Mouse (Mus musculus): Measurements from ENCODE around the gene Gm6034. TPM values are rescaled to one million over a fixed set of nuclear protein-coding genes. Genes with fewer than 3 reads are reported as not detected.
"Not testable (repeated sequence)": the region's sequence is repeated elsewhere in the genome, so short reads cannot be mapped to it uniquely, and the experiment has no call there.

Gm6034 gene
- total RNA-seq, 2 experiments from 2014 or later: not detected

- ATAC-seq (replicated peaks; ENCODE audit: low FRiP score, poor library complexity, severe bottlenecking): not testable (repeated sequence)
These were observed 15.2 kb downstream of the Gm6034 start for GRCm38 (mm10) chr17:36057927-36058326.

GRCm38 (mm10) chr17:36058362-36058761, 15.6 kb downstream of the Gm6034 start, which contains the start of gene Gm11127:
Gene Gm11127, minus strand, starts transcription at chr17:36058371.
- ATAC-seq (replicated peaks; ENCODE audit: low FRiP score, poor library complexity, severe bottlenecking): not testable (repeated sequence)

DNA sequence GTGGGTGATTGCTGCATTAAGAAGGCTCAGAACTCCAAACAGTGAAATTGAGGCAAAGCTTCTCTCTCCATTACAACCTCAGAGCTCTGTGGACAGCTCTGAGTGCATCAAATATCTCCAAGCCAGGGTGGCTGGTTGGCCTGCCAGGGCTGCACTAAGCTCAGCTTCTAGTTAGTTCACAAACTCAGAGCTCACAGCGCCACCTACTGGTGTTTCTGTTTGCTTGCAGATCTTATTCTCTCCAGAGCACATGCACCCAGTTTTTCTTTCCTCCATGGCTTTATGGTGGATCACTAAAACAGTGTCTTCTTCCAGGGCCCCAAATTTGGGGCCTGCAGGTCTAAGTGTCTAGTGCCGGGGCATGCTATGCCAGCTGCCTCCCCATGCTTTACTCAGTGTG, 18.1 kb downstream of the Gm6034 start:
- peak; percentile 76 for ATAC-seq (replicated peaks; ENCODE audit: low FRiP score, poor library complexity, severe bottlenecking)

DNA sequence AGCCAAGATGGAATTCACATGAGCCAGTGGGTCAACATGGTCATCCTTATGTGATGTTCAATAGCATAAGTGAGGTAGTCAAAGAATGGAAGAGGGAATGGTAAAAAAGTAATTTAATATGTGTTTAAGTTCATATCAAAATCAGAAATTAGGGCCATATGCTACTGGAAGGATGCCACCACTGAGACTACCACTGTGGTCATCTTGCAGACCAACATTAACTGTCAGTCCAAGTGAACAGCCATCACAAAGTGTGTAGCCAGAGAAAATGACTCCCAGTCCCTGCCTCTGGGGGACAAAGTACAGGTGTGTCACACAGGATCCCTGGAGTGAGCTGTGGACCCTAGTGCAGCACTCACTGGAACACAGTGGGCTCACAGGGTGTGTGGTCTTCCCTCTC, 39.1 kb downstream of the Gm6034 start:
- ATAC-seq (replicated peaks; ENCODE audit: low FRiP score, poor library complexity, severe bottlenecking): not testable (repeated sequence)

- ATAC-seq (replicated peaks; ENCODE audit: low FRiP score, poor library complexity, severe bottlenecking): not testable (repeated sequence)
These were observed 39.9 kb downstream of the Gm6034 start for GRCm38 (mm10) chr17:36082519-36083232.

DNA sequence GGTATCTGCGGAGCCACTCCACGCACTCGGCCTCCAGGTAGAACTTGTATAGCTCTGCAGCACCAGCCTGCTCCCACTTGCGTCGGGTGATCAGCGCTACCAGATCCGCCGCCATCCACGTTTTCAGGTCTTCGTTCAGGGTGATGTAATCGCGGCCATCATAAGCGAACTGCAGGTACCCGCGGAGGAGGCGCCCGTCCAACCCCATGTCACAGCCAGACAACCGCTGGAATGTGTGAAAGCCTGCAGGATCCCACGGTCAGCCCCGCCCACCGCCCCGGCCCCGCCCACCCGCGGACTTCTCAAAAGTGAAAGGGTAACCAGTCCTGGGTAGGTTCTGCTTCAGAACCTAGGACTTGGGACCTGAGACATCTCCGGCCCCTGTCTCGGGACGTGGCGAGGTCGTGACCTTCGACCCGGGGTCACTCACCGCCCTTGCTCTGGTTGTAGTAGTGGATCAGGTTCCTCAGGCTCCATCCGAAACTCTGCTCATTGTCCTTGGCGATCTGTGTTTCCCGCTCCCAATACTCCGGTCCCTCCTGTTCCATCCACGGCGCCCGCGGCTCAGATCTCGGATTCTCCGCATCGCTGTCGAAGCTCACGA, 40.6 kb downstream of the Gm6034 start:
- ATAC-seq (replicated peaks; ENCODE audit: low FRiP score, poor library complexity, severe bottlenecking): no peak

GRCm38 (mm10) chr17:36083870-36084451, 41.2 kb downstream of the Gm6034 start:
- ATAC-seq (replicated peaks; ENCODE audit: low FRiP score, poor library complexity, severe bottlenecking): no peak

GRCm38 (mm10) chr17:36085976-36086375, 43.2 kb downstream of the Gm6034 start:
- not testable (repeated sequence) for ATAC-seq (replicated peaks; ENCODE audit: low FRiP score, poor library complexity, severe bottlenecking)

GRCm38 (mm10) chr17:36091933-36092332, 49.2 kb downstream of the Gm6034 start:
- ATAC-seq (replicated peaks; ENCODE audit: low FRiP score, poor library complexity, severe bottlenecking): not testable (repeated sequence)

- not testable (repeated sequence) for ATAC-seq (replicated peaks; ENCODE audit: low FRiP score, poor library complexity, severe bottlenecking)
These were observed 49.8 kb downstream of the Gm6034 start for GRCm38 (mm10) chr17:36092520-36092919.

DNA sequence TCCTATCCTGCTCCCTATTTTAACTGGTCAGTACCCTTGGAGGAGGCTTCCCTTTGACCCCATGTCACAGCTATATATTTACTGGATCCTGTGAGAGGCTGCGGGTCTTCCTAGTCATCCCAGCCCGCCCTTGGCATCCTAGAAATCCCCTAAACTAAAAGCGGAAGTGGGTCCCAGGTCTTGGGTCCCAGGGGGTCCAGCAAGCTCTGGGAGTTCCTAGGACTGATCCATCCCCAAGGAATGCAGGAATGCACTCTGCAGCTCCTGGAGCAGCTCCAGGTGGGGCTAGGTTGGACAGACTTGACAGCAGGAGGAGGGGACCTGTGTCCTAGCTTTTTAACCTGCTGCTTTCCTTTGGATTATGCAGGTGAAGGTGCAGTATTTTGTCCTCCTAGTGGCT, 51.2 kb downstream of the Gm6034 start:
- ATAC-seq (replicated peaks; ENCODE audit: low FRiP score, poor library complexity, severe bottlenecking): no peak

GRCm38 (mm10) chr17:36099603-36100002, 56.8 kb downstream of the Gm6034 start:
- ATAC-seq (replicated peaks; ENCODE audit: low FRiP score, poor library complexity, severe bottlenecking): not testable (repeated sequence)

DNA sequence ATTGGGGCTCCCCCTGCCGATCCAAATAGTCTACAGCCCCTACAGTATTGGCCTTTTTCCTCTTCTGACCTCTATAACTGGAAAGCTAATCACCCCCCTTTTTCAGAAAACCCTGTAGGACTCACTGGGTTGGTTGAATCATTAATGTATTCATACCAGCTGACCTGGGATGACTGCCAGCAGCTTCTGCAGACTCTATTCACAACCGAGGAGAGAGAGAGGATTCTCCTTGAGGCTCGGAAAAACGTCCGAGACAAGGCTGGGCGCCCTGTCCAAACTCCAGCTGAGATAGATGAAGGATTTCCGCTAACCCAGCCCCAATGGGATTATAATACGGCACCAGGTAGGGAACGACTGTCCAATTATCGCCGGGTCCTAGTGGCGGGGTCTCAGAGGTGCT, 59.3 kb downstream of the Gm6034 start:
- ATAC-seq (replicated peaks; ENCODE audit: low FRiP score, poor library complexity, severe bottlenecking): not testable (repeated sequence)

Other genes with a start within 250 kb of the Gm6034 start
- gene Ier3, start 221.3 kb upstream of the Gm6034 start, total RNA-seq (2015; ENCODE audit: low replicate concordance): 7.5 and 11.9 TPM in 2 replicates
- gene Ier3, start 221.3 kb upstream of the Gm6034 start, total RNA-seq (2017; ENCODE audit: low replicate concordance): 2.1 and 8.0 TPM in 2 replicates
- 20.9 and 37.8 TPM in 2 replicates for gene Flot1, start 219.7 kb upstream of the Gm6034 start, total RNA-seq (2015; ENCODE audit: low replicate concordance)
- 26.1 and 57.7 TPM in 2 replicates for gene Flot1, start 219.7 kb upstream of the Gm6034 start, total RNA-seq (2017; ENCODE audit: low replicate concordance)
- 243 and 249 TPM in 2 replicates for gene Tubb5, start 204.7 kb upstream of the Gm6034 start, total RNA-seq (2015; ENCODE audit: low replicate concordance)
- 216 and 335 TPM in 2 replicates for gene Tubb5, start 204.7 kb upstream of the Gm6034 start, total RNA-seq (2017; ENCODE audit: low replicate concordance)
- gene Mdc1, start 201.4 kb upstream of the Gm6034 start, total RNA-seq (2015; ENCODE audit: low replicate concordance): 20.4 and 30.9 TPM in 2 replicates
- gene Mdc1, start 201.4 kb upstream of the Gm6034 start, total RNA-seq (2017; ENCODE audit: low replicate concordance): 12.4 and 16.4 TPM in 2 replicates
- gene Nrm, start 181.6 kb upstream of the Gm6034 start, total RNA-seq (2015; ENCODE audit: low replicate concordance): 12.9 and 15.0 TPM in 2 replicates
- 3.2 and 20.0 TPM in 2 replicates for gene Nrm, start 181.6 kb upstream of the Gm6034 start, total RNA-seq (2017; ENCODE audit: low replicate concordance)
- gene Ppp1r18, start 177.4 kb upstream of the Gm6034 start, total RNA-seq (2015; ENCODE audit: low replicate concordance): 22.5 and 37.0 TPM in 2 replicates
- 10.3 and 13.4 TPM in 2 replicates for gene Ppp1r18, start 177.4 kb upstream of the Gm6034 start, total RNA-seq (2017; ENCODE audit: low replicate concordance)
- gene Dhx16, start 163.1 kb upstream of the Gm6034 start, total RNA-seq (2015; ENCODE audit: low replicate concordance): 38.6 and 56.0 TPM in 2 replicates
- 30.8 and 38.9 TPM in 2 replicates for gene Dhx16, start 163.1 kb upstream of the Gm6034 start, total RNA-seq (2017; ENCODE audit: low replicate concordance)
- 17.1 and 21.5 TPM in 2 replicates for gene 2310061I04Rik, start 145.5 kb upstream of the Gm6034 start, total RNA-seq (2015; ENCODE audit: low replicate concordance)
- gene 2310061I04Rik, start 145.5 kb upstream of the Gm6034 start, total RNA-seq (2017; ENCODE audit: low replicate concordance): 3.9 TPM in 1 of 2 replicates, not detected in the other
- 2.3 TPM in 1 of 2 replicates, not detected in the other for gene Atat1, start 132.9 kb upstream of the Gm6034 start, total RNA-seq (2015; ENCODE audit: low replicate concordance)
- gene Atat1, start 132.9 kb upstream of the Gm6034 start, total RNA-seq (2017; ENCODE audit: low replicate concordance): 0.56 and 7.1 TPM in 2 replicates
- 7.7 and 32.6 TPM in 2 replicates for gene Mrps18b, start 126.6 kb upstream of the Gm6034 start, total RNA-seq (2015; ENCODE audit: low replicate concordance)
- 7.4 and 18.9 TPM in 2 replicates for gene Mrps18b, start 126.6 kb upstream of the Gm6034 start, total RNA-seq (2017; ENCODE audit: low replicate concordance)
- gene Ppp1r10, start 126.5 kb upstream of the Gm6034 start, total RNA-seq (2015; ENCODE audit: low replicate concordance): 91.1 and 91.3 TPM in 2 replicates
- gene Ppp1r10, start 126.5 kb upstream of the Gm6034 start, total RNA-seq (2017; ENCODE audit: low replicate concordance): 84.8 and 104 TPM in 2 replicates
- 13.0 and 13.6 TPM in 2 replicates for gene Abcf1, start 73.2 kb upstream of the Gm6034 start, total RNA-seq (2015; ENCODE audit: low replicate concordance)
- 33.9 and 71.4 TPM in 2 replicates for gene Abcf1, start 73.2 kb upstream of the Gm6034 start, total RNA-seq (2017; ENCODE audit: low replicate concordance)
- gene Gnl1, start 63.1 kb upstream of the Gm6034 start, total RNA-seq (2015; ENCODE audit: low replicate concordance): 1.5 and 3.3 TPM in 2 replicates
- 2.0 and 4.3 TPM in 2 replicates for gene Gnl1, start 63.1 kb upstream of the Gm6034 start, total RNA-seq (2017; ENCODE audit: low replicate concordance)
- gene Prr3, start 62.7 kb upstream of the Gm6034 start, total RNA-seq (2015; ENCODE audit: low replicate concordance): 2.3 TPM in 1 of 2 replicates, not detected in the other
- gene Prr3, start 62.7 kb upstream of the Gm6034 start, total RNA-seq (2017; ENCODE audit: low replicate concordance): 3.0 and 5.4 TPM in 2 replicates
- gene H2-T24, start 22.4 kb upstream of the Gm6034 start, total RNA-seq (2015; ENCODE audit: low replicate concordance): 161 and 177 TPM in 2 replicates
- 587 and 609 TPM in 2 replicates for gene H2-T24, start 22.4 kb upstream of the Gm6034 start, total RNA-seq (2017; ENCODE audit: low replicate concordance)
- gene H2-T23, start 10.1 kb upstream of the Gm6034 start, total RNA-seq (2015; ENCODE audit: low replicate concordance): 249 and 264 TPM in 2 replicates
- 271 and 275 TPM in 2 replicates for gene H2-T23, start 10.1 kb upstream of the Gm6034 start, total RNA-seq (2017; ENCODE audit: low replicate concordance)
- 10.4 and 21.5 TPM in 2 replicates for gene H2-T22, start 214 bp upstream of the Gm6034 start, total RNA-seq (2015; ENCODE audit: low replicate concordance)
- gene H2-T22, start 214 bp upstream of the Gm6034 start, total RNA-seq (2017; ENCODE audit: low replicate concordance): 12.8 and 20.4 TPM in 2 replicates
- gene Gm11127, start 15.4 kb downstream of the Gm6034 start, total RNA-seq (2015; ENCODE audit: low replicate concordance): not detected in 2 replicates
- gene Gm11127, start 15.4 kb downstream of the Gm6034 start, total RNA-seq (2017; ENCODE audit: low replicate concordance): not detected in 2 replicates
- gene Gm19684, start 78.7 kb downstream of the Gm6034 start, total RNA-seq (2015; ENCODE audit: low replicate concordance): 1.5 TPM in 1 of 2 replicates, not detected in the other
- 0.84 TPM in 1 of 2 replicates, not detected in the other for gene Gm19684, start 78.7 kb downstream of the Gm6034 start, total RNA-seq (2017; ENCODE audit: low replicate concordance)
- gene Gm7030, start 86.5 kb downstream of the Gm6034 start, total RNA-seq (2015; ENCODE audit: low replicate concordance): not detected in 2 replicates
- gene Gm7030, start 86.5 kb downstream of the Gm6034 start, total RNA-seq (2017; ENCODE audit: low replicate concordance): not detected in 2 replicates
- not detected in 2 replicates for gene Gm8909, start 125.6 kb downstream of the Gm6034 start, total RNA-seq (2015; ENCODE audit: low replicate concordance)
- gene Gm8909, start 125.6 kb downstream of the Gm6034 start, total RNA-seq (2017; ENCODE audit: low replicate concordance): not detected in 2 replicates
- gene H2-T3, start 147.3 kb downstream of the Gm6034 start, total RNA-seq (2015; ENCODE audit: low replicate concordance): not detected in 2 replicates
- gene H2-T3, start 147.3 kb downstream of the Gm6034 start, total RNA-seq (2017; ENCODE audit: low replicate concordance): not detected in 2 replicates
- 12.3 and 23.6 TPM in 2 replicates for gene Rpp21, start 215.1 kb downstream of the Gm6034 start, total RNA-seq (2015; ENCODE audit: low replicate concordance)
- gene Rpp21, start 215.1 kb downstream of the Gm6034 start, total RNA-seq (2017; ENCODE audit: low replicate concordance): 4.8 and 5.4 TPM in 2 replicates
- 5.8 and 8.2 TPM in 2 replicates for gene Trim39, start 229.3 kb downstream of the Gm6034 start, total RNA-seq (2015; ENCODE audit: low replicate concordance)
- 9.0 and 21.3 TPM in 2 replicates for gene Trim39, start 229.3 kb downstream of the Gm6034 start, total RNA-seq (2017; ENCODE audit: low replicate concordance)
- not detected in 2 replicates for gene H2-M10.2, start 243.5 kb downstream of the Gm6034 start, total RNA-seq (2015; ENCODE audit: low replicate concordance)
- gene H2-M10.2, start 243.5 kb downstream of the Gm6034 start, total RNA-seq (2017; ENCODE audit: low replicate concordance): not detected in 2 replicates

Data from erythroblast, adult 5-6 weeks (primary cell).